Mouse (Mus musculus) layer of hippocampus, postnatal 10 days (tissue): ENCODE data around the gene Pithd1. TPM values are rescaled to one million over a fixed set of nuclear protein-coding genes. Genes with fewer than 3 reads are reported as not detected.
A peak's percentile ranks its signal among the peaks of the same experiment; 100 is the strongest.
"Not testable (repeated sequence)": the region's sequence is repeated elsewhere in the genome, so short reads cannot be mapped to it uniquely, and the experiment has no call there.

Experiments
- DNase-seq, 2 experiments: peaks; one replicate each; pipeline ENCODE4 v3.0.0; 2021; ENCODE audit warnings: low spot score in 2 of 2
- total RNA-seq, 2 experiments: library from RNA; stranded (reverse); gene quantifications; 2 replicates each; pipeline ENCODE4 v1.2.3; 2021

Gene Pithd1
- total RNA-seq, 2 experiments from 2014 or later: 76.2 to 81.0 TPM

GRCm38 (mm10) chr4:135962946-135963345, 24.1 kb downstream of the Pithd1 start:
- no peak for DNase-seq

- no peak for DNase-seq
These were observed 24.9 kb downstream of the Pithd1 start for GRCm38 (mm10) chr4:135962198-135962597.

GRCm38 (mm10) chr4:135961709-135962108, 25.4 kb downstream of the Pithd1 start:
- no peak for DNase-seq

GRCm38 (mm10) chr4:135960717-135961116, 26.3 kb downstream of the Pithd1 start:
- DNase-seq: peak; percentile 80 to 81

GRCm38 (mm10) chr4:135958354-135958753, 28.7 kb downstream of the Pithd1 start:
- DNase-seq: no peak

- DNase-seq: no peak
These were observed 31.2 kb downstream of the Pithd1 start for GRCm38 (mm10) chr4:135955886-135956285.

- DNase-seq: peak; percentile 85 to 91
These were observed 32.8 kb downstream of the Pithd1 start for GRCm38 (mm10) chr4:135954241-135954640.

GRCm38 (mm10) chr4:135953179-135953578, 33.9 kb downstream of the Pithd1 start:
- DNase-seq: no peak

- DNase-seq: no peak
These were observed 35.6 kb downstream of the Pithd1 start for GRCm38 (mm10) chr4:135951505-135951904.

GRCm38 (mm10) chr4:135950365-135950764, 36.7 kb downstream of the Pithd1 start:
- DNase-seq: no peak

- no peak for DNase-seq
These were observed 37.2 kb downstream of the Pithd1 start for GRCm38 (mm10) chr4:135949911-135950310.

- no peak for DNase-seq
These were observed 37.6 kb downstream of the Pithd1 start for GRCm38 (mm10) chr4:135949475-135949874.

- no peak for DNase-seq
These were observed 38.9 kb downstream of the Pithd1 start for GRCm38 (mm10) chr4:135948142-135948541.

- no peak for DNase-seq
These were observed 40.3 kb downstream of the Pithd1 start for GRCm38 (mm10) chr4:135946659-135947301.

- DNase-seq: peak; percentile 94 to 96
These were observed 40.8 kb downstream of the Pithd1 start, which contains the start of gene Hmgcl for GRCm38 (mm10) chr4:135946278-135946658. Hmgcl (plus strand) TSS chr4:135946448.

- no peak for DNase-seq
These were observed 41.4 kb downstream of the Pithd1 start for GRCm38 (mm10) chr4:135945706-135946105.

- no peak for DNase-seq
These were observed 43.7 kb downstream of the Pithd1 start for GRCm38 (mm10) chr4:135943389-135943788.

GRCm38 (mm10) chr4:135942193-135942592, 44.9 kb downstream of the Pithd1 start:
- no peak for DNase-seq

GRCm38 (mm10) chr4:135941026-135941425, 46.0 kb downstream of the Pithd1 start:
- not testable (repeated sequence) for DNase-seq

GRCm38 (mm10) chr4:135938858-135939257, 48.2 kb downstream of the Pithd1 start:
- no peak for DNase-seq

GRCm38 (mm10) chr4:135935502-135935901, 51.6 kb downstream of the Pithd1 start:
- DNase-seq: no peak

GRCm38 (mm10) chr4:135934708-135935500, 52.2 kb downstream of the Pithd1 start:
- DNase-seq: no peak

GRCm38 (mm10) chr4:135931832-135932231, 55.2 kb downstream of the Pithd1 start:
- no peak for DNase-seq
